Mouse (Mus musculus): ENCODE results near the gene Atp5g1.
A peak's percentile ranks its signal among the peaks of the same experiment; 100 is the strongest.
"Not testable (repeated sequence)": the region's sequence is repeated elsewhere in the genome, so short reads cannot be mapped to it uniquely, and the experiment has no call there.

Gene Atp5g1

GRCm38 (mm10) chr11:96075509-96076220, at the start of gene Atp5g1:
Atp5g1 (minus strand) TSS chr11:96075670.
- peak; percentile 99 for DNase-seq (ENCODE audit: low read depth)

DNA sequence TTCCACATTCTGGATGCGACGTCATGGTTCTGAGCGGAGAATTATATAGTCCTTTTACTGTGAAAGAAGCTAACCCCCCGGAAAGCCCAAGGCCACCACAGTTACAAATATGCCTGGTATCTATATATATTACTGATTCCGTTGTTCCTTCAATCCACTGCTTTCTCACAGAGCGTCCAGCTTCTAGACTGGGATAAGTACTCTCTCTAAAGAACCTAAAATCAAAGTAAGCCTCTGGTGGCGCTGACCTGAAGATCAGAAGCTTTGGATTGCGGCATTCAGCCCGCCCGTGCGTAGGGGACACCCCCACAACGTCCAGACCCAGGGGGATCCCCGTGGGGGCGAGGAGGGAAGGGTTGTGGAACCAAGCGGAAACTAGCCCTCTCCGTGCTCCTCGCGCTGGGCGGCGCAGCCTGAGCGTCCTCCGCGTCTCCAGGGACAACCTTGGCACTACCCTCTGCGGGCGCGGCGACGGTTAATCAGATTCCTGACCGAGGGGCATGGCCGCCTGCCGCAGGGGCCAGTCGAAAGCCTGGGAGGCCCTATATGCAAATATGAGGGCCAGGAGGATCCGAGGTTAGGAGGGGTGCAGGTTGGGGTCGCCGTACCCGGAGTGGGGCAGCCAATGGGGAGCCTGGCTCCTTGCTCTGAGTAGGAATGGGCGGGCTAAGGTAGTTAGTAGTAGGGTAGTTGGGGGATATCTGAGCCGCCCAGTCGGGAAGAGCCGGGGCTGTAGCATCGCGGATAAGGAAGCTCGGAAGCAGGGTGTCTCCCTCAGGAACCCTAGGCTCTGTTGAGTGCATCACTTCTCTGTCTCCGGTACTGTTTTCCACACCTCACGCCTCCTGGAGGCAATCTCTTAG, 48.8 kb upstream of the Atp5g1 start:
- DNase-seq (ENCODE audit: low read depth): no peak

DNA sequence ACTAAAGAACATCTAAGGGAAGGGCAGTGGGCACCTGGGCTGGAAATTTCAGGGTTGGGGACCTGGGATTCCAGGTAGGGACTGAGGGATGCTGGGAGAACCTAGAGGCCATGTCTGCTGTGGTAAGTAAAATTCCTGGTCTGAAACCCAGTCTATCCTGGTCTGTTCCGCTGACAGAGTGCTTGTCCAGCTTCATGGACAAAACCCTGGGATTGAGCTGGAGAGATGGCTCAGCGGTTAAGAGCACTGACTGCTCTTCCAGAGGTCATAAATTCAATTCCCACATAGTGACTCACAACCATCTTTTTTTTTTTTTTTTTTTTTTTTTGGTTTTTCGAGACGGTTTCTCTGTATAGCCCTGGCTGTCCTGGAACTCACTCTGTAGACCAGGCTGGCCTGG, 47.3 kb upstream of the Atp5g1 start:
- not testable (repeated sequence) for DNase-seq (ENCODE audit: low read depth)

DNA sequence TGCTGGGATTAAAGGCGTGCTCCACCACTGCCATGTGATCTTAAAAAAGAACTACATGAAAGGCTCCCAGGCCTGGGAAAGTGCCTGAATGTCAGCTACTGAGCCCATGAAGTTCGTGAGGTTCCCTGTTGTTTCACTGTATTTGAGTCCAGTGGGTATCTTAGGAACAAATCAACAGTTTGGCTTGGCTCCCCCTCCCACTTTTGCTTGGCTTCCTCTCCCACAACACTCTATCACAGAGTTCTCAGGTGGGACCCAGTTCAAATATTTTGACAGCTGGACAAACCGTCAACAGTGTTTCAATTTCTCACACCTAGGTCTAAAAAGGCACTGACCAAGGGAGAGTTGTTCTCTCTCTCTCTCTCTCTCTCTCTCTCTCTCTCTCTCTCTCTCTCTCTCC, 43.9 kb upstream of the Atp5g1 start:
- DNase-seq (ENCODE audit: low read depth): no peak

GRCm38 (mm10) chr11:96116925-96117324, 41.5 kb upstream of the Atp5g1 start:
- DNase-seq (ENCODE audit: low read depth): not testable (repeated sequence)

DNA sequence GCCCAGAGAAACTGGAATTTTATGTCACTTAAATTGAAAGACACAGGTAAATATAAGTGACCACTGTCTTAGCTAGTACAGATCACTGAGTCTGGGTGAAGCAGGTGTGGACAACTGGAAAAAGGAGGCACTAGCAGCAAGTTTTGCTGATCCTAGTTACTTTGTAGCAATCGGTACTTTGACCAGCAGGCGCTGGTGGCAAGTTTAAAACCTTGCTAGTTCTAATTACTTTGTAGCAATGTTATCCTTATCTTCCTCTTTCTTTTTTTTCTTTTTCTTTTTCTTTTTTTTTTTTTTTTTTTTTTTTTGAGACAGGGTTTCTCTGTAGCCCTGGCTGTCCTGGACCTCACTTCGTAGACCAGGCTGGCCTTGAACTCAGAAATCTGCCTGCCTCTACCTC, 40.6 kb upstream of the Atp5g1 start:
- DNase-seq (ENCODE audit: low read depth): no peak

GRCm38 (mm10) chr11:96115416-96115815, 39.9 kb upstream of the Atp5g1 start:
- no peak for DNase-seq (ENCODE audit: low read depth)

DNA sequence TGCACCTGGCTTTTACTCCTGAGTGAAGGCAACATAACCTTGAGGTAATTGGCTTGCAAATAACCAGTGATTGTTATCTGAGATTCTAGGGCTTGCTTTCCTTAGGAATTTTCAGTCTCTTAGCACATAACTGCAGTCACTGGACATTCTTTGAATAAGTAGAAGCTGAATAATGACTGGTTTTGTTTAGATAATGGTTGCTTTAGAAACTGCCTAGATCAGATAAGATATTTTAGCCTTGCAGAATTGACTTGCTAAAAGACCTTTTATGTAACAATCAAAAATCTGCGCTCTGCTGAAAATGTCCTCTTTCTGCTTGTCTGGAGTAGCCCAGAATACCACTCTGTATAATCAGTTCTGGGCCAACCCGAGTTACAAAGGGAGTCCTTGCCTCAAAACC, 38.6 kb upstream of the Atp5g1 start:
- DNase-seq (ENCODE audit: low read depth): no peak

GRCm38 (mm10) chr11:96111751-96112150, 36.3 kb upstream of the Atp5g1 start, which contains the start of gene Calcoco2:
Calcoco2 (minus strand) TSS chr11:96111964.
- no peak for DNase-seq (ENCODE audit: low read depth)

- not testable (repeated sequence) for DNase-seq (ENCODE audit: low read depth)
These were observed 35.5 kb upstream of the Atp5g1 start for GRCm38 (mm10) chr11:96110950-96111349.

DNA sequence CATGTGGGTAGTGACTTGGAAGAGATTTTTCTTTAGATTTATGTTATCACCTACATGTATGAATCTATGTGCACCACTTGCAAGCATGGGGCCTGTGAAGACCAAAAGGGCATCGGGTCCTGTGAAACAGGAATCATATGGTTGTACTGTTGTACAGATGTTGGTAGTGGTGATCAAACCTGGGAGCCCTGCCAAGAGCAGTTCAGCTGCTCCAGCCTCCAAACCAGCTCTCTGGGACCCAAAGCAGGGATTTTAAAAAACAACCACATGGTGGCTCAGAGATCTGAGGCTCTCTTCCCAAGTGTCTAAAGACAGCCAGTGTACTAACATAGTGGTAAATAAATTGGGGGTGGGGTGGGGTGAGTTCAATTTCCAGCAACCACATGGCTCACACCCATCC, 32.9 kb upstream of the Atp5g1 start:
- no peak for DNase-seq (ENCODE audit: low read depth)

DNA sequence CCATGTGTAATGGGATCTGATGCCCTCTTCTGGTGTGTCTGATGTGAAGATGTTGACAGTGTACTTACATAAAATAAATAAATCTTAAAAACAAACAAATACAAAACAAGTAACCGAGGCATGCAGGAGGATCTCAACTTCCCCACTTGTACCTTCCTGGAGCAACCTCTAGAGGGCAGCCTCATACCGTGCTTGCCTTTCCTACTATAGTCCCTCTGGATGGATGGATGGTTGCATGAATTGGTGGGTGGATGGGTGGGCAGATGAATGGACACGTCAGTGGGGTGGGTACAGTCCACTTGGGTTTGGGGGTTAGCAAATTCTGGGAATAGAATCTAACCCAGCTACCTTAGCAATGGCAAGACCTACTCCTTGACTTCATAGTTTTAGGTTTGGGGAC, 17.9 kb upstream of the Atp5g1 start:
- DNase-seq (ENCODE audit: low read depth): no peak

DNA sequence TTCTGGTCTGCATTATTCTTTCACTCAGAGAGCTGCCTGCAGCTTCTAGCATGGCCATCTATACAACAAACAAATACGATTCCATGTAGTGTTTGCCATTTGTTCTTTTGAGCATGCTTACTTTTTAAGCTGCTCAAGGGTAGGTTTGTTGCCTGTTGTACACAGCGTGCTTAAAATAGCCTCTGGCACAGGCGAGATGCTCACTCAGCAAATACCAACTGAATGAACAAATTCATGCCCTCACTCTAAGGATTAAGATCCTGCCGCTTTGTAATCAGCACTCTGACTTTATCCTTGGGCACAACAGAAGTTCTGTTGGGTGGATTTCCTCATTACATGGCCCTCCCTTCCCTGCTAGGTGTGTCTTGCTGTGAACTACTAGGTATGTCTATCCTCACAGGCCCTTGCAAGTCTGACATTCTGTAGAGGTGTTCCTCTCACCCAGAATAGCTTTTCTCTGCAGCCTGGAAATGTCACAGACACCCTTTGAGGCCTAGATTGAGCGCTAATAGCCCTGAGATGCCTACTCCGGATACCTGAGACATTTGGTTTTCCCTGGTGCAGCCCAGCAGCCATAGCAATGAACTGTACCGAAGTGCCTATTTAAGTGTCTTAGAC, 17.3 kb upstream of the Atp5g1 start:
- no peak for DNase-seq (ENCODE audit: low read depth)

- DNase-seq (ENCODE audit: low read depth): no peak
These were observed 15.6 kb upstream of the Atp5g1 start for GRCm38 (mm10) chr11:96091073-96091472.

GRCm38 (mm10) chr11:96087981-96088380, 12.5 kb upstream of the Atp5g1 start:
- no peak for DNase-seq (ENCODE audit: low read depth)

DNA sequence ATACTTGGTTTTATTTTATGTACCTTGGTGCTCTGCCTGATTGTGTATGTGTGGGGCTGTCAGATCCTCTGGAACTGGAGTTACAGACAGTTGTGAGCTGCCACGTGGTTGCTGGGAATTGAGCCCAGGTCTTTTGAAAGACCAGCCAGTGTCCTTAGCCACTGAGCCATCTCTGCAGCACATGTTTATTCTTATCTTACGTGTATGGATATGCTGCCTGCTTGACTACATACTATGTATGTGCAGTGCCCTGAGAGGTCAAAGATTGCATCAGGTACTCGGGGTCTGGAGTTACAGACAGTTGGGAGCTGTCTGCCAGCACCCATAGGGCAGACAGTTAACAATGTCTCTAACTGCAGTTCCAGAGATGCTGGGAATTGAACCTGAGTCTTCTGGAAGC, 7.2 kb upstream of the Atp5g1 start:
- no peak for DNase-seq (ENCODE audit: low read depth)

DNA sequence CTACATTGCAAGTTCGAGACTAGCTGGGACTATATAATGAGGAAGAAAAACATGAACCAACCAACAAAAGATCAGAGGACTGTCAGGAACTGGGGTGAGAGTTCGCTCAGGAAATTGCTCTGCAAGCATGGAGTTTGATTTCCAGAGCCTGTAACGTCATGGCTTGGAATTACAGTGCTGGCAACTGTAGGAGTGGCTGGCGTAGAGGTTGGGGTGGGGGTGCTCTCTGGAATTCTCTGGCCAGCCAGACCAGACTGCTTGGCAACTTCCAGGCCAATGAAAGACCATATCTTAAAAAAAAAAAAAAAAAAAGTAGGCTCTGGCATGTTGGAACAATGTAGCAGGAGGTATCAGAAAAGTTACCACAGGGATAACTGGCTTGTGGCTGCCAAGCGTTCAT, 5.3 kb upstream of the Atp5g1 start:
- no peak for DNase-seq (ENCODE audit: low read depth)

DNA sequence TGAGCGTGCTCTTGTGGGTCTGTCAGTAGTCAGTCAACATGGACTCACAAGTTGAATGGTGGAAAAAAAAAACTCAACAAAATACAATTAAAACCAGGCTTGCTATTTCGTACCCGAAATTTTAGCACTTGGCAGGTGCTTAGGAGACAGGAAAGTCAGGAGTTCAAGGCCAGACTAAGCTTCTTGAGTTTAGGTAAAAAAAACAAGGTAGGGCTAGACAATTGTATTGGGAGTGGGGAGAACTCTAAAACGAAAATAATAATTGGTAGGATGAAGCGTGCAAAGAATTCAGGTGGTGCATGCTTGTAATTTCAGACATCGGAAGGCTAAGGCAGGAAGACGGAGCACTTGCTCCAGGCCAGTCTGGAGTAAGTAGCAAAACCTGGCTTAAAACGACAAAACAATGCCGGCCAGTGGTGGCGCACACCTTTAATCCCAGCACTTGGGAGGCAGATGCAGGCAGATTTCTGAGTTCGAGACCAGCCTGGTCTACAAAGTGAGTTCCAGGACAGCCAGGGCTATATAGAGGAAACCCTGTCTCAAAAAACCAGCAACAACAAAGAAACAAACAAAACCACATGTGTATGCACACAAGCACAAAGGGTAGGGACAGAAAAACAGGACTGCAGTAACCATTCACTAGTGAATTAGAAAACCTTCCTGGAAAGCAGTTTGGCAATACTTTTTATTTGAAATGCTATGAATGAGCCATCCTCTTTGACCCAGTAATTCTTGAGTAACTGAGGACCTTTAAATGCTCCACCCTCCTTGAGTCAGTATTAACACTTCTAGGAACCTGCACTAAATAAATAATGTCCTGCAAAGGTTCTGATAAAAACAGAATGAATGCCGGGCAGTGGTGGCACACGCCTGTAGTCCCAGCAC, 993 bp upstream of the Atp5g1 start:
- DNase-seq (ENCODE audit: low read depth): no peak

- DNase-seq (ENCODE audit: low read depth): no peak
These were observed 327 bp downstream of the Atp5g1 start for GRCm38 (mm10) chr11:96075177-96075508.

DNA sequence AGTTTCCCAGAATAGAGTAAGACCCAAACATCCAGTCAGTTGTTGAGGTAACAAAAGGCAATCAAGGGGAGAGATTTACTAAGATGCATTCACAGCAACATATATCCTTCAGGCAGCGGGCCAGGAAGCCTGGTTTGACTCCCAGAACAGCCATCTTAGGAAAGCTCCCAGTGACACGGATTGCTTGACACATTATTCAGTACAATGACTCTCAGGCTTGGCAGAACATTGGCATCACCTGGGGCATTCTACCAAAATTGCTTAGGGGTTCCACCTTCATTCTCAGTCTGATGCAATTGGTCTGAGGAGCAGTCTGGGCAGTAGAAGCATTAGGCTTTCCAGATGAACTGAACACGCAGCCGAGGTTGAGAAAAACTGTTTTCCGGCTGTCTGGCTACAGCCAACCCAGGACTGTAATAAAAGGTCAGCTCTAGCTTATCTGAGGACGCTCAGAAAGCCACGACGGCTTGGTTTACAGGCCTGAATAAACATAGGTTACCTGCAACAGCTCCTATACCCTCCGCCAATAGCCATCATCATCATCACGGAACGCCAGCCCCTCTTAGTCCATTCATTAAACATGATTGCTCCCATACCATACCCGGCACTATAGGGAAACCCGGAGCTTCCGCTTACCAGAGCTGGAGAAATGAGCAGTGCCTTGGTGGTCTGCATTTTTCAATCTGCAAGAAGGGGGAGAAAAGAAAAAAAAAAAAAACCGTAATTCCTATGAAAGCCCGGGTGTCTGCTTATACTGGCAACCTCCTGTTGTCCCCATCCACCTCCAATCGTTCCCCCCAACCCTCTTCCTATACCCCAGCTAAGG, 906 bp downstream of the Atp5g1 start:
- no peak for DNase-seq (ENCODE audit: low read depth)

All from c-Kit-positive CD71-positive TER-119-negative erythroid progenitor cells, embryonic 14.5 days (primary cell).